Mouse (Mus musculus) spleen, postnatal 0 days (tissue): ENCODE results near the gene Mad2l2. TPM values are rescaled to one million over a fixed set of nuclear protein-coding genes. Genes with fewer than 3 reads are reported as not detected.

Experiments
- polyA plus RNA-seq: library from polyadenylated mRNA; unstranded; fragments of >200 nt; fragmentation: Nextera tagmentation; extraction: Ambion mirVana; gene quantifications from 2 replicates; pipeline ENCODE4 v1.2.1, GENCODE M21; 2015

The Mad2l2 gene
- 28.9 and 30.4 TPM in 2 replicates for polyA plus RNA-seq

GRCm38 (mm10) chr4:148130133-148130532 is at the start of gene Mad2l2:
Gene Mad2l2, plus strand, starts transcription at chr4:148130384.

GRCm38 (mm10) chr4:148087907-148088527 is 42.2 kb upstream of the Mad2l2 start, which contains the start of gene Agtrap:
Gene Agtrap, minus strand, starts transcription at chr4:148088031.

GRCm38 (mm10) chr4:148130561-148131413 is 603 bp downstream of the Mad2l2 start, which contains the start of gene Draxin:
Gene Draxin, minus strand, starts transcription at chr4:148130698.

GRCm38 (mm10) chr4:148151267-148152168 is 21.3 kb downstream of the Mad2l2 start, which contains the start of gene Fbxo6:
Gene Fbxo6, minus strand, starts transcription at chr4:148152140.

GRCm38 (mm10) chr4:148160436-148161390 is 30.5 kb downstream of the Mad2l2 start, which contains the start of the genes Fbxo44 and Fbxo2:
Gene Fbxo44, minus strand, starts transcription at chr4:148160482.
Gene Fbxo2, plus strand, starts transcription at chr4:148160621.

Other genes with a start within 250 kb of the Mad2l2 start
- gene Mfn2, start 225.7 kb upstream of the Mad2l2 start, polyA plus RNA-seq: 13.5 and 16.2 TPM in 2 replicates
- 14.1 and 19.1 TPM in 2 replicates for gene Plod1, start 193.6 kb upstream of the Mad2l2 start, polyA plus RNA-seq
- gene 2510039O18Rik, start 189.5 kb upstream of the Mad2l2 start, polyA plus RNA-seq: 11.2 and 12.5 TPM in 2 replicates
- 0.28 TPM in 1 of 2 replicates, not detected in the other for gene Nppb, start 144.6 kb upstream of the Mad2l2 start, polyA plus RNA-seq
- 0.41 and 0.42 TPM in 2 replicates for gene Nppa, start 129.7 kb upstream of the Mad2l2 start, polyA plus RNA-seq
- 1.3 and 1.4 TPM in 2 replicates for gene Clcn6, start 91.6 kb upstream of the Mad2l2 start, polyA plus RNA-seq
- gene Mthfr, start 91.3 kb upstream of the Mad2l2 start, polyA plus RNA-seq: 6.4 and 8.6 TPM in 2 replicates
- 12.8 and 18.7 TPM in 2 replicates for gene Agtrap, start 42.4 kb upstream of the Mad2l2 start, polyA plus RNA-seq
- gene Draxin, start 314 bp downstream of the Mad2l2 start, polyA plus RNA-seq: 0.02 TPM in 1 of 2 replicates, not detected in the other
- gene Fbxo6, start 21.8 kb downstream of the Mad2l2 start, polyA plus RNA-seq: 18.5 and 20.4 TPM in 2 replicates
- 1.3 and 1.4 TPM in 2 replicates for gene Fbxo44, start 30.1 kb downstream of the Mad2l2 start, polyA plus RNA-seq
- gene Fbxo2, start 30.2 kb downstream of the Mad2l2 start, polyA plus RNA-seq: 0.12 TPM in 1 of 2 replicates, not detected in the other
- 0.02 and 0.11 TPM in 2 replicates for gene Disp3, start 157.6 kb downstream of the Mad2l2 start, polyA plus RNA-seq